Mouse (Mus musculus): ENCODE measurements around the gene Rabgef1. TPM values are rescaled to one million over a fixed set of nuclear protein-coding genes. Genes with fewer than 3 reads are reported as not detected.

The Rabgef1 gene
- polyA plus RNA-seq, 2 experiments = 13.7 to 19.7 TPM

- no peaks in the 10 kb centered on the region for H3K27me3 ChIP-seq (ENCODE audit: control insufficient read depth, insufficient read depth, low read length)
- peak overlapping the region; percentile 52 for H3K9ac ChIP-seq (replicated peaks)
- DNase-seq (ENCODE audit: low read depth in 3 of 3, low spot score in 3 of 3) (peak in 2 of 3 experiments; percentile 75 to 80), ATAC-seq (ENCODE audit: insufficient read depth) (peak; percentile 59)
- peak overlapping the region; percentile 78 to 84 for H3K4me3 ChIP-seq (ENCODE audit: insufficient read depth in 1 of 2, low read depth in 2 of 2, low read length in 2 of 2)
- no peaks in the 10 kb centered on the region for H3K9me3 ChIP-seq (ENCODE audit: control insufficient read depth, low read length)
- TF ChIP-seq EP300 (IDR thresholded peaks at IDR 0.05; ENCODE audit: low read depth) (no peak), CTCF (IDR thresholded peaks at IDR 0.05; ENCODE audit: low read depth) (peak; percentile 25; the same call in 1 of the 2 replicates)
- H3K27ac ChIP-seq = peak overlapping the region; percentile 81
- peak overlapping the region; percentile 90 for H3K4me2 ChIP-seq (ENCODE audit: low read depth)
- peaks cover 17 to 19% of the 10 kb centered on the region in 2 experiments for H3K4me1 ChIP-seq (replicated peaks; ENCODE audit: control insufficient read depth in 2 of 2, insufficient read depth in 2 of 2, low read length in 1 of 2)
- WGBS (ENCODE audit: insufficient replicate concordance) = 3% methylated on average over 20 of the region's 20 CpGs
- peaks cover 4% of the 10 kb centered on the region; the same call in 1 of the 2 replicates for H3K36me3 ChIP-seq (replicated peaks; ENCODE audit: control insufficient read depth, insufficient read depth, low read depth)
Measured at GRCm38 (mm10) chr5:130143977-130144333, 27.6 kb upstream of the Rabgef1 start.

GRCm38 (mm10) chr5:130144334-130145312 lies 27.0 kb upstream of the Rabgef1 start, which contains the start of gene Kctd7:
Gene Kctd7, plus strand, starts transcription at chr5:130144861.
- Histone ChIP-seq H3K36me3 (replicated peaks; ENCODE audit: control insufficient read depth, insufficient read depth, low read depth) (peaks cover 6% of the 10 kb centered on the region; the same call in 1 of the 2 replicates), H3K4me1 (replicated peaks; ENCODE audit: control insufficient read depth in 2 of 2, insufficient read depth in 2 of 2, low read length in 1 of 2) (peaks cover 17 to 19% of the 10 kb centered on the region in 2 experiments), H3K4me3 (ENCODE audit: insufficient read depth in 1 of 2, low read depth in 2 of 2, low read length in 2 of 2) (peak within 1 kb of the TSS; percentile 78 to 84), H3K27ac (peak within 1 kb of the TSS; percentile 81), H3K27me3 (ENCODE audit: control insufficient read depth, insufficient read depth, low read length) (no peaks in the 10 kb centered on the region), H3K4me2 (ENCODE audit: low read depth) (peak within 1 kb of the TSS; percentile 90), H3K9me3 (ENCODE audit: control insufficient read depth, low read length) (no peaks in the 10 kb centered on the region), H3K9ac (replicated peaks) (peak within 1 kb of the TSS; percentile 93)
- DNase-seq (ENCODE audit: low read depth in 3 of 3, low spot score in 3 of 3) (peak; percentile 97 to 98 (median 97)), ATAC-seq (ENCODE audit: insufficient read depth) (peak; percentile 90)
- under 1% methylated on average over 66 of the region's 66 CpGs for whole genome bisulfite sequencing (ENCODE audit: insufficient replicate concordance)
- TF ChIP-seq CTCF (IDR thresholded peaks at IDR 0.05; ENCODE audit: low read depth) (peak; percentile 66), EP300 (IDR thresholded peaks at IDR 0.05; ENCODE audit: low read depth) (peak; percentile 79)

GRCm38 (mm10) chr5:130145961-130146360 lies 25.6 kb upstream of the Rabgef1 start:
- TF ChIP-seq EP300 (IDR thresholded peaks at IDR 0.05; ENCODE audit: low read depth) (no peak), CTCF (IDR thresholded peaks at IDR 0.05; ENCODE audit: low read depth) (no peak)
- 63% methylated on average over 8 of the region's 8 CpGs for WGBS (ENCODE audit: insufficient replicate concordance)
- Histone ChIP-seq H3K27me3 (ENCODE audit: control insufficient read depth, insufficient read depth, low read length) (no peaks in the 10 kb centered on the region), H3K4me2 (ENCODE audit: low read depth) (peak overlapping the region; percentile 90), H3K9me3 (ENCODE audit: control insufficient read depth, low read length) (no peaks in the 10 kb centered on the region), H3K27ac (no peak overlapping the region), H3K9ac (replicated peaks) (peak overlapping the region; percentile 93; the same call in 1 of the 2 replicates), H3K4me3 (ENCODE audit: insufficient read depth in 1 of 2, low read depth in 2 of 2, low read length in 2 of 2) (peak overlapping the region; percentile 78 to 84), H3K36me3 (replicated peaks; ENCODE audit: control insufficient read depth, insufficient read depth, low read depth) (peaks cover 9% of the 10 kb centered on the region), H3K4me1 (replicated peaks; ENCODE audit: control insufficient read depth in 2 of 2, insufficient read depth in 2 of 2, low read length in 1 of 2) (peaks cover 17 to 19% of the 10 kb centered on the region in 2 experiments)
- DNase-seq (ENCODE audit: low read depth in 3 of 3, low spot score in 3 of 3) = no peak
- ATAC-seq (ENCODE audit: insufficient read depth) = no peak

DNA sequence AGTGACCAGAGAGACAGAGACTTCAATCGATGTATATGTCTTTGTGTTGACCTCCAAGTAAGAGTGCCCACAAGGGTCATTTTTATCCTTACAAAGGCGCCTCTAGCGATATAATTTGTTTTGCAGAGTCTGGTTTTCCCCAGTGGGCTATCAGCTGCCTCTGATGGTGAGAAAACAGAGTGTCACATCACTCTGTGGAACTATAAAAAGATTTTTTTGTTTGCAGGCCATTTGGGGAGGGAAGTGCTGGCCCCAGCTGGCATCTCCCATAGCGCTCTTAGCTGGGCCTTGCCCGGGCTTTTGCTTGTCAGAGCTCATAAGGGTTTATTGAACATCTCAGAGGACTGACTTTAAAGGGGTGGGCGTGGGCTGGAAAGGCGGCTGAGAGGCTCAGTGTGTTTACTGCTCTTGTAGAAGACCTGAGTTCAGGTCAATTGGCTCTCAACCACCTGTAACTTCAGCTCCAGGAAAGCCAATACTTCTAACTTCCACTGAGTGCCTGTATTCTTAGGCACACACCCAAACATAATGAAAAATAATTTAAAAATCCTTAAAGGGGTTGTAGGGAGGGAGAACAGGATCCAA lies 21.8 kb upstream of the Rabgef1 start:
- 81% methylated on average over 7 of the region's 7 CpGs for WGBS (ENCODE audit: insufficient replicate concordance)
- Histone ChIP-seq H3K9me3 (ENCODE audit: control insufficient read depth, low read length) (no peaks in the 10 kb centered on the region), H3K4me2 (ENCODE audit: low read depth) (no peak overlapping the region), H3K4me3 (ENCODE audit: insufficient read depth in 1 of 2, low read depth in 2 of 2, low read length in 2 of 2) (no peak overlapping the region), H3K36me3 (replicated peaks; ENCODE audit: control insufficient read depth, insufficient read depth, low read depth) (peaks cover 28% of the 10 kb centered on the region), H3K9ac (replicated peaks) (no peak overlapping the region), H3K27ac (no peak overlapping the region), H3K27me3 (ENCODE audit: control insufficient read depth, insufficient read depth, low read length) (no peaks in the 10 kb centered on the region), H3K4me1 (replicated peaks; ENCODE audit: control insufficient read depth in 2 of 2, insufficient read depth in 2 of 2, low read length in 1 of 2) (peaks cover 10 to 12% of the 10 kb centered on the region in 2 experiments)
- ATAC-seq (ENCODE audit: insufficient read depth) (no peak), DNase-seq (ENCODE audit: low read depth in 3 of 3, low spot score in 3 of 3) (no peak)
- TF ChIP-seq EP300 (IDR thresholded peaks at IDR 0.05; ENCODE audit: low read depth) (no peak), CTCF (IDR thresholded peaks at IDR 0.05; ENCODE audit: low read depth) (no peak)

DNA sequence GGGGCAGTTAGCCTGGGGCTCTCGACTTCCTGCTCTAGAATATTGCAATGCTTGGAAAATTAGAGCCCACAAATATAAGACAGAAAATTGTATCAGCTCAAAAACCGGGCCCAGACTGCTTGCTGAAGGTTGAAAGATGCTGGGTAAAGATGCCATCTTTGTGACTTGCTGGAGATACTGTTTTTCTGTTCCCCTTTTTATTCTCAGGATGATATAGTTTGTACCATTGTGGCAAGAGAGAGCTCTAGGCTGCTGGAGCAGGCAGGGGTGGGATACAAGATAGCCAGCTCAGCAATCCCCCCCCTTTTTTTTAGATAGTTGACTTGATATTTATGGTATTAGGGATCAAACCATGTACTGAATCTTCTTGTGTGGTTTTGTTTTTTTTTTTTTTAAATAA lies 17.3 kb upstream of the Rabgef1 start:
- H3K36me3 ChIP-seq (replicated peaks; ENCODE audit: control insufficient read depth, insufficient read depth, low read depth) = peaks cover 25% of the 10 kb centered on the region
- no peak overlapping the region for H3K9ac ChIP-seq (replicated peaks)
- no peaks in the 10 kb centered on the region for H3K27me3 ChIP-seq (ENCODE audit: control insufficient read depth, insufficient read depth, low read length)
- no peak for ATAC-seq (ENCODE audit: insufficient read depth)
- H3K9me3 ChIP-seq (ENCODE audit: control insufficient read depth, low read length) = no peaks in the 10 kb centered on the region
- H3K4me3 ChIP-seq (ENCODE audit: insufficient read depth in 1 of 2, low read depth in 2 of 2, low read length in 2 of 2) = no peak overlapping the region
- DNase-seq (ENCODE audit: low read depth in 3 of 3, low spot score in 3 of 3) = no peak
- WGBS (ENCODE audit: insufficient replicate concordance) = 65% methylated on average over 2 of the region's 2 CpGs
- no peak overlapping the region for H3K27ac ChIP-seq
- H3K4me2 ChIP-seq (ENCODE audit: low read depth) = no peak overlapping the region
- TF ChIP-seq CTCF (IDR thresholded peaks at IDR 0.05; ENCODE audit: low read depth) (no peak), EP300 (IDR thresholded peaks at IDR 0.05; ENCODE audit: low read depth) (no peak)
- no peaks in the 10 kb centered on the region for H3K4me1 ChIP-seq (replicated peaks; ENCODE audit: control insufficient read depth in 2 of 2, insufficient read depth in 2 of 2, low read length in 1 of 2)
